Mouse (Mus musculus) cerebellum, adult 11-12 months (tissue): ENCODE results near the gene Fer1l4.

Experiments
- DNase-seq: peaks from one replicate; pipeline ENCODE4 v3.0.0; 2022

The Fer1l4 gene

DNA sequence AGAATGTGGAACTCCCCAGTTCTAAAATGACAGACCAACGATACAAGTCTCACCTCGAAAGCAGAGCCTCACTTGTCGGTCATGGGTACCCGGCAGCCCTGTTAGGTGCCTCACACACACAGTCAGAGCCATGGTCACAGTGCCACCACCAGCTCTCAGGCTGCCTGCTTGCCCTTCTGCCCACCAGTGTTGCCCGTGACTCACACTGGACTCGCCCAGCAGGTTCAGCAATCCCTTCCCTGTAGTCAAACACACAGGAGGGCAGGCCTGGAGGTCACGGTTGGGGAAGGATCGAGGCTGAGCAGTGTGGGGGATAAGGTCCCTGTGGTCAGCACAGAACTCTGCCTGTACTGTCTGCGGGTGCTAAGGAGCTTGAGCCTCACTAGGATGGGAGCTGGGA, at the start of gene Fer1l4:
Gene Fer1l4 (minus strand): TSS at position 132 of the 400 bp plus-strand sequence.
- no peak for DNase-seq

GRCm38 (mm10) chr2:156091926-156092325, 39.2 kb upstream of the Fer1l4 start:
- no peak for DNase-seq

- no peak for DNase-seq
Measured at GRCm38 (mm10) chr2:156089799-156090198, 37.1 kb upstream of the Fer1l4 start.

GRCm38 (mm10) chr2:156087391-156088110, 34.8 kb upstream of the Fer1l4 start:
- DNase-seq, result no peak

- DNase-seq, result no peak
Measured at GRCm38 (mm10) chr2:156084541-156084940, 31.8 kb upstream of the Fer1l4 start.

DNA sequence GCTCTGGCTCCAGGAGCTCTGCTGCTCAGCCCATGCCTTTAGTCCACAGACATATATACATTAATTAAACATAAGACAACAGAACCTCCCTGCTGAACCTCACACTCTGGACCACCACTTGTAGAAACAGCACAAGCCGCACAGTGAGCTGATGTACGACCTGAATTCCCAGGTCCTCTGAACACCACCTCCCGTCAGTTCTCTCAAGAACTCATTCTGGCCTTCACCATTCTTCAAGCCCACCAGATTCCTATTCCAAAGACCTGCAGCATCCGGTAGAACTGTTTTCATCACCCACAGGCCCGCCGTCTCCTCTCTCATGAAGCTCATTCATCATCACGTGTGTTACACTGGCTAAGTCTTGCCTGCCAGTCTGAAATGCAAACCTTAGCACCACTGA, 27.6 kb upstream of the Fer1l4 start:
- no peak for DNase-seq

DNA sequence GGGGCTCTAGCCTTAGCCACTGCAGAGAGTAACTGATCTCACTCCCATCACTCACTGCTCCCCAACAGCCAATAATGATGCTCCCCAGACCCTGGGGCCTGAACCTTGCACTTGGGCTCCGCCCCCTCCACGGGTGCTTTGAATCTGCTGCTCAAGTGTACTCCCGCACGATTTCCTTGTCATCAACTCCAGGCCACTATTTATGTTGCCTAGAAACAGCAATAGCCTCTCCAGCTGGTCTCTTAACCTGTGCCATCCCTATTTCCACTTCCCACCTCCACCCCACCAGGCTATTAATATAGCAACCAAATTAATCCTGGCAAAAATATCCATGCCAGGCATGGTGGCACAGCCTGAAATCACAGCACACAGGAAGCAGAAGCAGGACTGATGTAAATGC, 26.9 kb upstream of the Fer1l4 start:
- DNase-seq, result peak; percentile 49

- DNase-seq, result no peak
Measured at GRCm38 (mm10) chr2:156079183-156079560, 26.4 kb upstream of the Fer1l4 start.

- no peak for DNase-seq
Measured at GRCm38 (mm10) chr2:156078421-156079182, 25.9 kb upstream of the Fer1l4 start.

- no peak for DNase-seq
Measured at GRCm38 (mm10) chr2:156077461-156077860, 24.7 kb upstream of the Fer1l4 start.

- DNase-seq, result no peak
Measured at GRCm38 (mm10) chr2:156073725-156074124, 21.0 kb upstream of the Fer1l4 start.

GRCm38 (mm10) chr2:156071236-156071635, 18.5 kb upstream of the Fer1l4 start:
- no peak for DNase-seq

GRCm38 (mm10) chr2:156067916-156068315, 15.2 kb upstream of the Fer1l4 start:
- DNase-seq, result peak; percentile 81

GRCm38 (mm10) chr2:156066126-156066525, 13.4 kb upstream of the Fer1l4 start:
- DNase-seq, result peak; percentile 43

DNA sequence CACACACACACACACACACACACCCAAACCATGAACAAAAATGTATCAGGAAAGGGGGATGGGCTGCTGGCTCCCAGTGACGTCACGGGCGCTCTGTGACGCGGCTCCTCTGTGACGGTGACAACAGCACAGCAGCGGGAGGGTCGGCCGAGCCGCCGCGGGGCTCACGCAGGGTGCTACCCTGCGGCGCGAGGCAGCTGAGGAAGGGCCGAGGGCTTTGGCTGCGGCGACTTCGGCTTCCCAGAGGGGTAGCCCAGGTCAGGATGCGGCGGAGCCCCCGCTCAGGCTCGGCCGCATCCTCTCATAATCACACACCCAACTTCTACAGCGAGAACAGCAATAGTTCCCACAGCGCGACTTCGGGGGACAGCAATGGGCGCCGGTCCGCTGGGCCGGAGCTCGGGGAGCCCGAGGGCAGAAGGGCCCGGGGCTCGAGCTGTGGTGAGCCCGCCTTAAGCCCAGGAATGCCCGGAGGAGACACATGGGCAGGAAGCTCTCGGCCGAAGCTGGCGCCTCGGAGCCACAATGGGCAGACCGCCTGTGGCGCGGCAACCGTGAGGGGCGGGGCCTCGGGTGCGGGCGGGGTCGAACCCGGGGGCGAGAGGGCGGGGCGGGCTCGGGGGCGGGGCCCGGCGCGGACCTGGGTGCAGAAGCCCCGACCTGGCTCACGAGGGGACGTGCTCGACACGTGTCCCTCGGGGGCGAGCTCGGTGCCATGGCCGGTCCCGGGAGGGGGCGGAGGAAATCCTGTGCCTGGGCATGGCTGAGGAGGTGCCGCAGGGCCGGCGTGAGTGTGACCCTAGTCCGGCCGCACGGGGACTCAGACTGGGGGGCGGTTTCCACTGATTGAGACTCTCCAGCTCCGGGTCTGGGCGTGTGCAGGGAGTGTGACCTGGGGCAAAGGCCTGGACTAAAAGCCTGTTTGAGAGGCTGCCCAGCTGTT, 12.6 kb upstream of the Fer1l4 start, which contains the start of gene Spag4:
Gene Spag4 (plus strand): TSS at position 77 of the 943 bp plus-strand sequence.
- DNase-seq, result peak; percentile 60

- DNase-seq, result no peak
Measured at GRCm38 (mm10) chr2:156047929-156048328, 4.8 kb downstream of the Fer1l4 start.

- no peak for DNase-seq
Measured at GRCm38 (mm10) chr2:156042903-156043302, 9.8 kb downstream of the Fer1l4 start.

- no peak for DNase-seq
Measured at GRCm38 (mm10) chr2:156039390-156039789, 13.4 kb downstream of the Fer1l4 start.

DNA sequence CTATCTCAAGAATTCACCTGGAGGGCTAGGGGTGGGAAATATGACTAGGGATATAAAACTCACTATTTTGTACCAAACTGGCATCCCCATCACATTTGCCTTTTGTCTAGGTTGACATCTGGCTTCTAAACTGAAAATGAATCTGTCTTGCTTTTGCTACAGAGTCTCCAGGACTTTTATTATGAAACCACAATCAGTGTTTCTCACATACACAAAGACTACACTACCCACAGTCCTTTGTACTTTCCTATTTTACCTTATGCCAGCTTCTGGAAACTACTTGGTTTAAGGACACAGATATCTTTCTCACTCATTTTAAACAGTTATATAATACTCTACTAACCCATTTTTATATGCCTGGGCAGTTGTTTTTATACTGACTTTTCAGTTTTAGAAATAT, 27.3 kb downstream of the Fer1l4 start:
- DNase-seq, result no peak

- no peak for DNase-seq
Measured at GRCm38 (mm10) chr2:156021765-156022164, 31.0 kb downstream of the Fer1l4 start.

- DNase-seq, result no peak
Measured at GRCm38 (mm10) chr2:156021219-156021618, 31.5 kb downstream of the Fer1l4 start.

DNA sequence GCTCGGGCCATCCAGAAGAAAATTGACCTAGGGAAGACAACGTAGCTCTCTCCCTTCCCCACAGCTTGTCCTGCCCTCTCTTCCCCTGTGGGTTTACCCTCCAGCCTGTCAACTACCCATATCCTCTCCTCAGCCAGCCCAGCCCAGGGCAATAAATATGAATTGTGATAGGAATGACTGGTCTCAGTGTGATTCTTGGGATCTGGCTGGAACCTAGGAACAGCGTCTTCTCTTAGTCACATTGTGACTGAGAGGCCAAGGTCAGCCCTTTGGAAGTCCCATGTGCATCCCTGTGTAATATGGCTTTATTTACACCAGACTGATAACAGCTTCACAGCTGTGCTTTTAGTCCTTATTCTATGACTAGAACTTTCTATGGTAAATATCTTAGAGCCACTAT, 34.6 kb downstream of the Fer1l4 start:
- no peak for DNase-seq

GRCm38 (mm10) chr2:156007888-156008532, 44.7 kb downstream of the Fer1l4 start, which contains the start of the genes 6430550D23Rik and Ergic3:
TSS of gene 6430550D23Rik (minus strand) at chr2:156007977.
TSS of gene Ergic3 (plus strand) at chr2:156008045.
- DNase-seq, result peak; percentile 99
